Mouse (Mus musculus): Measurements from ENCODE around the gene Gm27021.

The Gm27021 gene

DNA sequence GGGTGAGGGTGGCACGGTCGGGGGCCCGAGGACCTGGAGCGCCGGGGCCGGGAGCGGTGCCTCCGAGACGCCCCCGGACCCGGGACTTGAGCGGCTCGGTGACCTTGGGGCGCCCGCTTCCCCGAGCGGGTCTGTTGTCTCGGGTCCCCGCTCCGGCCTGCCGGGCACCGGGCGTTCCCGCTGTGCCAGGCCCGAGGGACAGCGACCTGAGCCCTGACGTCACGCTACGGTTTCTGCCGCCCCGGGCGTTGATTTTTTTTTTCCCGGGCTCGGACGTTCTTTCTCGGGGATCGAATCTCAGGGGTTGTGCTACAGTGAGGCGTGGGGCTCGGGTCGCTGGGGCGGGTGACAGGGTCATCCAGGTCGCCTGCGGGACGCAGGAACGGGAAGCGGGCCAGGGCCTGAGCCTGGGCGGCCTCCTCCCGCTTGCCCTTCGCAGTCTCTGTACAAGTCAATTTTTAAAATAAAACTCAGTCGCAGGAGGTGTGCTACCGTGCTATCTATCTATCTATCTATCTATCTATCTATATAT is 561 bp upstream of the Gm27021 start, which contains the start of gene Emc8:
Gene Emc8 (minus strand): TSS at position 200 of the 532 bp plus-strand sequence.
- no peaks in the 10 kb centered on the region for H3K27me3 ChIP-seq (ENCODE audit: insufficient read depth, low read length)
- TF ChIP-seq CTCF (conservative IDR thresholded peaks at IDR 0.05; ENCODE audit: low read length) (no peak), NANOG (IDR thresholded peaks at IDR 0.05; ENCODE audit: borderline replicate concordance, low read length) (no peak), POU5F1 (IDR thresholded peaks at IDR 0.05; ENCODE audit: borderline replicate concordance, low read length) (no peak)
- H3K36me3 ChIP-seq (ENCODE audit: insufficient read depth, low read length), result peaks cover 74% of the 10 kb centered on the region
- H3K9me3 ChIP-seq (ENCODE audit: low read length), result no peaks in the 10 kb centered on the region
- H3K4me3 ChIP-seq (replicated peaks; ENCODE audit: low read length), result peak within 1 kb of the TSS; percentile 100
- H3K4me1 ChIP-seq (replicated peaks; ENCODE audit: low read depth, low read length), result peaks cover 80% of the 10 kb centered on the region

DNA sequence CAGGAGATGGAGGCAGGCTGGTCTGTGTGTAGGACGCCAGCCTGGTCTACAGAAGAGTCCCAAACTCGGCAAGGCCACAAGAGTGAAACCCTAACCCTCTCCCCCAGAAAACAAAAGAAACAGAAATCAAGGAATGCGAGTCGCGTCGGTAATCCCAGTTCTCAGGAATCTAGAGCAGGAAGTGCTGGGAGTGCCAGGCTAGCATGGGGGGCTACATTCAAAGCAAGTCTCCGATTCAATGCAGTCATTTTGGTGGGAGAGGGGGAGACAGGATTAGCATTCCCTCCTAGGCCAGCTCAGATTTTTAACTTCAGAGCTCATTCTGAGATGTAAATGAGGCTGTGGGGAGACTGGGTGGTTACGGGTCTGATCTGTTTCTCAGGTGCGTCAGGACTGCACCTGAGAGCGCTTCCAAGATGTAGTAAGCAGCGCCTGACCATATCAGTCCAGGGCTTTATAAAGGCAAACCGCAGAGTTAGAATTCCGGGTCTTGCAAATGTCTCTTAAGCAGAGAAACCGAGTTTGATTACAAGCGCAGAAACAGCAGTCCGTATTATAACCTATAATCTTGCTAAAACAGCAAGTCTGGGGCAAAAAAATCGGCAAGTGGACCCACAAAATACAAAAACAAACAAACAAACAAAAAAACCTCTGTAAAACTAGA is 940 bp downstream of the Gm27021 start:
- no peak for TF ChIP-seq POU5F1 (IDR thresholded peaks at IDR 0.05; ENCODE audit: borderline replicate concordance, low read length)
- TF ChIP-seq NANOG (IDR thresholded peaks at IDR 0.05; ENCODE audit: borderline replicate concordance, low read length), result no peak
- no peak for TF ChIP-seq CTCF (conservative IDR thresholded peaks at IDR 0.05; ENCODE audit: low read length)
- Histone ChIP-seq H3K27me3 (ENCODE audit: insufficient read depth, low read length) (no peaks in the 10 kb centered on the region), H3K4me1 (replicated peaks; ENCODE audit: low read depth, low read length) (peaks cover 79% of the 10 kb centered on the region), H3K9me3 (ENCODE audit: low read length) (no peaks in the 10 kb centered on the region), H3K4me3 (replicated peaks; ENCODE audit: low read length) (peak overlapping the region; percentile 100), H3K36me3 (ENCODE audit: insufficient read depth, low read length) (peaks cover 73% of the 10 kb centered on the region)

DNA sequence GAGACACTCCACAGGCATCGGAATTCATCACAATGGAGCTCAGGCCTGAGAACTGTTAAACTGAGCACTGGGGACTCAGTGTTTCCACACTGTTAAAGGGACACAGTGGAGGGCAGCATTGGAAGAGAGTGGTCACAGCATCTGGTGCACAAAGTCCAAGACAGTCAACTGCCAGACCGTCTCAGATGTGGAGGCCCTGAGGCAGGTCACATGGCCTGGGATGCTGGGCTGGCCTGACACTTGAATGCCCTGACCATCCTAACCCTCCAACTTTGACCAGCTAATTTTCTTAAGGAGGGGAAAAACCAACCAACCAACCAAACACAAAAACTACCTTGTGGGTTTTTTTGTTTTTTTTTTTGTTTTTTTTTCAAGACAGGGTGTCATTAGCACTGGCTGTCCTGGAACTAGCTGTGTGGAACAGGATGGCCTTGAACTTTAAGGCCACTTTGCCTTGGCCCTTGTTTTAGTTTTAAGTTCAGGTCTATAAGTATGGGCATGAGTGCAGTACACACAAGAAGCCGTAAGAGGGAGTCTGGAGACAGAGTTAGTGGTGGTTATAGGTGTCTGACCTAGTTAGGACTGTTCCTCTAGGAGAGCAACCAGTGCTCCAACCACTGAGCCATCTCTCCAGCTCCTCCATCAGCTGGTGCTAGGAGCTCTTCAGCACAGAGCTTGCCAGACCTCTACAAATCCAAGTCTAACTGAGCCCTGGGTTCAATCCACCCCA is 2.0 kb downstream of the Gm27021 start:
- Histone ChIP-seq H3K4me1 (replicated peaks; ENCODE audit: low read depth, low read length) (peaks cover 79% of the 10 kb centered on the region), H3K27me3 (ENCODE audit: insufficient read depth, low read length) (no peaks in the 10 kb centered on the region), H3K36me3 (ENCODE audit: insufficient read depth, low read length) (peaks cover 71% of the 10 kb centered on the region), H3K9me3 (ENCODE audit: low read length) (no peaks in the 10 kb centered on the region), H3K4me3 (replicated peaks; ENCODE audit: low read length) (peak overlapping the region; percentile 100)
- TF ChIP-seq NANOG (IDR thresholded peaks at IDR 0.05; ENCODE audit: borderline replicate concordance, low read length), result no peak
- peak; percentile 82 for TF ChIP-seq CTCF (conservative IDR thresholded peaks at IDR 0.05; ENCODE audit: low read length)

DNA sequence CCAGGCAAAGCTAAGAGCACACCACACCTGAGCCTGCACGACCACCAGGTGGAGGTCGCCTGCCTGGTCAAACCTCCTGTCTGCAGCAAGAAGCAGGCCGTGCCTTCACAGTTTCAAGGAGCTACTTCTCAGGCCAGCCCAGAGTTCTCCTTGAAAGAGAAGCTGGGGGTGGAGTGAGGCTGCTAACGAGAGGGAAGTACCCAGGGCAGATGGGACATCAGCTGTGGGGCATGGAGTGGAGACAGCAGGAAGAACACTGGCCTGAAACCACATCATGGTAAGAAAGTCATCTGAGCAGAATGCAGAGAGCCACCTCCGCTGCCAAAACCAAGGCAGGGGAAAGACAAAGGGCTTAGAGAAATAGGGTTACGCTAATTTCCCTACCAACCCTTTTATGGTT is 3.3 kb downstream of the Gm27021 start:
- Histone ChIP-seq H3K4me1 (replicated peaks; ENCODE audit: low read depth, low read length) (peaks cover 80% of the 10 kb centered on the region), H3K27me3 (ENCODE audit: insufficient read depth, low read length) (no peaks in the 10 kb centered on the region), H3K4me3 (replicated peaks; ENCODE audit: low read length) (no peak overlapping the region), H3K36me3 (ENCODE audit: insufficient read depth, low read length) (peaks cover 71% of the 10 kb centered on the region), H3K9me3 (ENCODE audit: low read length) (no peaks in the 10 kb centered on the region)
- no peak for TF ChIP-seq CTCF (conservative IDR thresholded peaks at IDR 0.05; ENCODE audit: low read length)
- TF ChIP-seq POU5F1 (IDR thresholded peaks at IDR 0.05; ENCODE audit: borderline replicate concordance, low read length), result no peak
- TF ChIP-seq NANOG (IDR thresholded peaks at IDR 0.05; ENCODE audit: borderline replicate concordance, low read length), result no peak

DNA sequence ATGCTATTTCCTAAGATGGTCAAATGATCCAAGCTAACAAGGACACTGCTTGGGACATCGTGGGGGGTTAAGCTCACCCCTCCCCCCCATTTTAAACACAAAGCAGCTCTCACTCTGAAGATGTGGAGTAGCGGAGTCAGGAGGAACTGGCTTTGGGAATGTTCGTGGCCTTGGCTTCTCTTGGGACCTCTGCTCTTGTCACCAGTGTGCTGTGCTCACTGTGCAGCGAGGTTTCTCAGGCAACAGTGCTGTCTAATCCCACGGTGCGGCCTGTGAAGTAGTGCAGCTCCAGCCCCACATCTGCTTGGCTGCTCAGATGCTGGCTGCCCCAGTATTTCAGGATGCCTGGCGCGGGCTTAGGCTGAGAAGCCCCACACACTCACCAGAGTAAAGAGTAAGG is 10.5 kb downstream of the Gm27021 start:
- Histone ChIP-seq H3K4me3 (replicated peaks; ENCODE audit: low read length) (peak overlapping the region; percentile 17; the same call in 1 of the 2 replicates), H3K9me3 (ENCODE audit: low read length) (no peaks in the 10 kb centered on the region), H3K27me3 (ENCODE audit: insufficient read depth, low read length) (no peaks in the 10 kb centered on the region), H3K4me1 (replicated peaks; ENCODE audit: low read depth, low read length) (peaks cover 98% of the 10 kb centered on the region), H3K36me3 (ENCODE audit: insufficient read depth, low read length) (peaks cover 94% of the 10 kb centered on the region)
- TF ChIP-seq CTCF (conservative IDR thresholded peaks at IDR 0.05; ENCODE audit: low read length) (no peak), POU5F1 (IDR thresholded peaks at IDR 0.05; ENCODE audit: borderline replicate concordance, low read length) (no peak), NANOG (IDR thresholded peaks at IDR 0.05; ENCODE audit: borderline replicate concordance, low read length) (no peak; the same call in 1 of the 2 replicates)

DNA sequence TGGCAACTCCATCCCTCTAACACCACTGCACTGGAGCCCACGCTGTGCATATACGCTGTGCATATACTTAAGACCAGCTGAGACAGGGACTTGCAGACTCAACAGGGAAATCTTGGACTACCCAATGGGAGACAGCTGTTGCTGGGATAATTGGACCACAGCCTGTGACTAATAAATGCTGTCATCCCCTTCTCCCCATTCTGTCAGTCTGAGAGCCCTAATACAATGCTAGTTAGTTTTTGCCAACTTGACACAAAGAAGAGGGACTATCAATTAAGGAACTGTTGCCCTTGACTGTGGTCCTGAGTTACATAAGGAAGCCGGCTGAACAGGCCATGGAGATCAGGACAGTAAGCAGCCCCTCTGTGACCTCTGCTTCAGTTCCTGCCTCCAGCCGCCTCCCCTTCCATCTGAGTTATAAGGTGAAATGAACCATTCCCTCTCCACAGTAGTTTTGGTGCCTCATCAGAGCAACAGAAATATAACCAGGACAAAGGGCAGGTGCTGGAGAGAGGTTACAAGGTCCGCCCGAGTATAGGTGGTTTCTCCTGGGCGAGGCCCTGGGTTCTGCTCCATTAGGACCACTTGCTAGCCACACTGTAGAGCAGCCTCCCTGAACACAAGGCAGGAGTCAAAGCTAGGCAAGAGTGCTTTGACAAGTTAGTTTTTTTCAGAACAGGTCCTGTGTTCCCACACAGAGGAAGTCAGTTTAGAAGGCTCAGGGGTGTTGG is 11.4 kb downstream of the Gm27021 start:
- Histone ChIP-seq H3K27me3 (ENCODE audit: insufficient read depth, low read length) (no peaks in the 10 kb centered on the region), H3K4me3 (replicated peaks; ENCODE audit: low read length) (peak overlapping the region; percentile 17; the same call in 1 of the 2 replicates), H3K9me3 (ENCODE audit: low read length) (no peaks in the 10 kb centered on the region), H3K36me3 (ENCODE audit: insufficient read depth, low read length) (peaks cover 90% of the 10 kb centered on the region), H3K4me1 (replicated peaks; ENCODE audit: low read depth, low read length) (peaks cover 95% of the 10 kb centered on the region)
- TF ChIP-seq POU5F1 (IDR thresholded peaks at IDR 0.05; ENCODE audit: borderline replicate concordance, low read length), result no peak
- TF ChIP-seq CTCF (conservative IDR thresholded peaks at IDR 0.05; ENCODE audit: low read length), result no peak
- no peak for TF ChIP-seq NANOG (IDR thresholded peaks at IDR 0.05; ENCODE audit: borderline replicate concordance, low read length)

DNA sequence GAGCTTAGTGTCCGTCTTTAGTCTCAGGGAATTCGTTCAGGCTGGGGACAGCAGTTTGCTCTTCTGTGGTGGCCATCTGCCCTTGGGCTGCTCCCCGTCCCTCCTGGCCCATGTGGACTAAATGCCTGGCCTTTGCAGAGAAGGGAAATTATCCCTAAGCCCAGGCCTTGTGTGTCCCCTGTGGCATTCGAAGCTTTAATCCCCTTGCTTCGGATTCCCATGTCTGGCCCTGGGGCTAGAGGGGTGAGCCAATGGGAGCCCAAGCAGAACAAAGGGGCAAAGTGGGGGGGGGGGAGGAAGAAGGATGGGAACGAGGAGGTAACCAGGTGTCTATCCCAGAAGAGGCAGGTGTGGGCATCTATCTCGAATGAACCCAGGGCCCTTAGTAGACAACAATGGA is 20.3 kb downstream of the Gm27021 start, which contains the start of gene 1190005I06Rik:
Gene 1190005I06Rik (minus strand): TSS at position 101 of the 400 bp plus-strand sequence.
- Histone ChIP-seq H3K4me3 (replicated peaks; ENCODE audit: low read length) (no peak within 1 kb of the TSS), H3K36me3 (ENCODE audit: insufficient read depth, low read length) (peaks cover 15% of the 10 kb centered on the region), H3K4me1 (replicated peaks; ENCODE audit: low read depth, low read length) (peaks cover 29% of the 10 kb centered on the region), H3K9me3 (ENCODE audit: low read length) (no peaks in the 10 kb centered on the region), H3K27me3 (ENCODE audit: insufficient read depth, low read length) (peaks cover 19% of the 10 kb centered on the region)
- TF ChIP-seq POU5F1 (IDR thresholded peaks at IDR 0.05; ENCODE audit: borderline replicate concordance, low read length), result no peak
- no peak for TF ChIP-seq CTCF (conservative IDR thresholded peaks at IDR 0.05; ENCODE audit: low read length)
- no peak for TF ChIP-seq NANOG (IDR thresholded peaks at IDR 0.05; ENCODE audit: borderline replicate concordance, low read length)

DNA sequence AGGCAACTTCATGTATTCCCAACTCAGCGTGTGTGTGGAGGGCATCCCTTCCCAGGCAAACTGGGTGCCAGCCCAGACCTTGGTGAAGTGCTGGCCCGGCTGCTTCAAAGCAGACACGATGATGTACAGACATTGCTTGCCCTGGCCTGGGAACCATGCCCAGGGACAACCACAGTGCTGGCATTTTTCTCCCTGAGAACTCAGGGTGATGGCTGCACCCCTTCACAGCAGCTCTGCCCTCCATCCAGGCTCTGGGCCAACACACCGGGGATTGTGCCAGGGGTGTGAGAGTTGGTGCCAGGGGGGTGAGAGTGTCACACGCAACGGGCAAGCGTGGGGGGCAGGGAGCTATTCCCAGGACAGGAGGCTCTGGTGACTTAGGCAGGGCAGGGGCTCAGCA is 23.2 kb downstream of the Gm27021 start:
- peaks cover 37% of the 10 kb centered on the region for H3K4me1 ChIP-seq (replicated peaks; ENCODE audit: low read depth, low read length)

More for the DNA sequence above, 23.2 kb downstream of the Gm27021 start:
- Histone ChIP-seq H3K36me3 (ENCODE audit: insufficient read depth, low read length) (no peaks in the 10 kb centered on the region), H3K27me3 (ENCODE audit: insufficient read depth, low read length) (peaks cover 19% of the 10 kb centered on the region), H3K9me3 (ENCODE audit: low read length) (no peaks in the 10 kb centered on the region), H3K4me3 (replicated peaks; ENCODE audit: low read length) (no peak overlapping the region)
- TF ChIP-seq CTCF (conservative IDR thresholded peaks at IDR 0.05; ENCODE audit: low read length) (no peak), NANOG (IDR thresholded peaks at IDR 0.05; ENCODE audit: borderline replicate concordance, low read length) (no peak), POU5F1 (IDR thresholded peaks at IDR 0.05; ENCODE audit: borderline replicate concordance, low read length) (no peak)
